Mouse (Mus musculus): Measurements from ENCODE around the gene Setd3. TPM values are rescaled to one million over a fixed set of nuclear protein-coding genes. Genes with fewer than 3 reads are reported as not detected.

Gene Setd3
- 76.1 and 76.5 TPM in 2 replicates for polyA plus RNA-seq (2014; fragmentation: Nextera tagmentation; extraction: Ambion mirVana)

- Histone ChIP-seq H3K27ac (replicated peaks; ENCODE audit: low read depth, low read length) (peak within 1 kb of the TSS; percentile 77), H3K4me1 (ENCODE audit: control insufficient read depth, insufficient read depth, low read length) (peaks cover 6% of the 10 kb centered on the region; the same call in 1 of the 2 replicates), H3K4me2 (ENCODE audit: low read depth, severe bottlenecking) (peak within 1 kb of the TSS; percentile 85), H3K27me3 (ENCODE audit: control insufficient read depth, insufficient read depth, low read length) (no peaks in the 10 kb centered on the region), H3K4me3 (ENCODE audit: low read depth, low read length) (peak within 1 kb of the TSS; percentile 98), H3K9me3 (ENCODE audit: control insufficient read depth, low read length) (no peaks in the 10 kb centered on the region), H3K36me3 (ENCODE audit: control insufficient read depth, insufficient read depth, low read length) (no peaks in the 10 kb centered on the region), H3K9ac (ENCODE audit: low read length) (peak within 1 kb of the TSS; percentile 94)
- DNase-seq (ENCODE audit: low spot score) (no peak), ATAC-seq (ENCODE audit: insufficient number of reproducible peaks, low FRiP score, low TSS enrichment, low read depth) (no peak)
- 1% methylated on average over 9 of the region's 9 CpGs for WGBS
Measured at GRCm38 (mm10) chr12:108179246-108179320, at the start of gene Setd3. Setd3 (minus strand) TSS chr12:108179314.

- Histone ChIP-seq H3K4me1 (ENCODE audit: control insufficient read depth, insufficient read depth, low read length) (peaks cover 11% of the 10 kb centered on the region; the same call in 1 of the 2 replicates), H3K36me3 (ENCODE audit: control insufficient read depth, insufficient read depth, low read length) (no peaks in the 10 kb centered on the region), H3K4me3 (ENCODE audit: low read depth, low read length) (no peak overlapping the region), H3K9ac (ENCODE audit: low read length) (no peak overlapping the region), H3K27me3 (ENCODE audit: control insufficient read depth, insufficient read depth, low read length) (no peaks in the 10 kb centered on the region), H3K9me3 (ENCODE audit: control insufficient read depth, low read length) (no peaks in the 10 kb centered on the region), H3K27ac (replicated peaks; ENCODE audit: low read depth, low read length) (no peak overlapping the region), H3K4me2 (ENCODE audit: low read depth, severe bottlenecking) (no peak overlapping the region)
- ATAC-seq (ENCODE audit: insufficient number of reproducible peaks, low FRiP score, low TSS enrichment, low read depth) (no peak), DNase-seq (ENCODE audit: low spot score) (no peak)
- 84% methylated on average over 16 of the region's 16 CpGs for WGBS
Measured at GRCm38 (mm10) chr12:108227527-108227926, 48.4 kb upstream of the Setd3 start.

GRCm38 (mm10) chr12:108226941-108227340 is 47.8 kb upstream of the Setd3 start:
- H3K4me2 ChIP-seq (ENCODE audit: low read depth, severe bottlenecking), result no peak overlapping the region
- no peak overlapping the region for H3K9ac ChIP-seq (ENCODE audit: low read length)
- DNase-seq (ENCODE audit: low spot score), result no peak
- H3K36me3 ChIP-seq (ENCODE audit: control insufficient read depth, insufficient read depth, low read length), result no peaks in the 10 kb centered on the region
- H3K4me3 ChIP-seq (ENCODE audit: low read depth, low read length), result no peak overlapping the region
- H3K9me3 ChIP-seq (ENCODE audit: control insufficient read depth, low read length), result no peaks in the 10 kb centered on the region
- 85% methylated on average over 12 of the region's 12 CpGs for WGBS
- peaks cover 11% of the 10 kb centered on the region; the same call in 1 of the 2 replicates for H3K4me1 ChIP-seq (ENCODE audit: control insufficient read depth, insufficient read depth, low read length)
- no peak overlapping the region for H3K27ac ChIP-seq (replicated peaks; ENCODE audit: low read depth, low read length)
- ATAC-seq (ENCODE audit: insufficient number of reproducible peaks, low FRiP score, low TSS enrichment, low read depth), result no peak
- no peaks in the 10 kb centered on the region for H3K27me3 ChIP-seq (ENCODE audit: control insufficient read depth, insufficient read depth, low read length)

GRCm38 (mm10) chr12:108226216-108226615 is 47.1 kb upstream of the Setd3 start:
- ATAC-seq (ENCODE audit: insufficient number of reproducible peaks, low FRiP score, low TSS enrichment, low read depth), result no peak
- DNase-seq (ENCODE audit: low spot score), result no peak
- Histone ChIP-seq H3K4me1 (ENCODE audit: control insufficient read depth, insufficient read depth, low read length) (peaks cover 11% of the 10 kb centered on the region; the same call in 1 of the 2 replicates), H3K4me2 (ENCODE audit: low read depth, severe bottlenecking) (no peak overlapping the region), H3K27ac (replicated peaks; ENCODE audit: low read depth, low read length) (no peak overlapping the region), H3K9me3 (ENCODE audit: control insufficient read depth, low read length) (no peaks in the 10 kb centered on the region), H3K36me3 (ENCODE audit: control insufficient read depth, insufficient read depth, low read length) (no peaks in the 10 kb centered on the region), H3K27me3 (ENCODE audit: control insufficient read depth, insufficient read depth, low read length) (no peaks in the 10 kb centered on the region), H3K9ac (ENCODE audit: low read length) (no peak overlapping the region), H3K4me3 (ENCODE audit: low read depth, low read length) (no peak overlapping the region)
- WGBS, result 80% methylated on average over 13 of the region's 13 CpGs

- WGBS, result 82% methylated on average over 7 of the region's 7 CpGs
Measured at GRCm38 (mm10) chr12:108225781-108226180, 46.7 kb upstream of the Setd3 start.

GRCm38 (mm10) chr12:108223357-108223756 is 44.2 kb upstream of the Setd3 start:
- Histone ChIP-seq H3K27ac (replicated peaks; ENCODE audit: low read depth, low read length) (no peak overlapping the region), H3K27me3 (ENCODE audit: control insufficient read depth, insufficient read depth, low read length) (no peaks in the 10 kb centered on the region), H3K4me3 (ENCODE audit: low read depth, low read length) (no peak overlapping the region), H3K4me1 (ENCODE audit: control insufficient read depth, insufficient read depth, low read length) (peaks cover 29% of the 10 kb centered on the region), H3K9ac (ENCODE audit: low read length) (no peak overlapping the region), H3K36me3 (ENCODE audit: control insufficient read depth, insufficient read depth, low read length) (no peaks in the 10 kb centered on the region), H3K9me3 (ENCODE audit: control insufficient read depth, low read length) (no peaks in the 10 kb centered on the region), H3K4me2 (ENCODE audit: low read depth, severe bottlenecking) (no peak overlapping the region)
- WGBS, result 45% methylated on average over 7 of the region's 8 CpGs
- DNase-seq (ENCODE audit: low spot score), result no peak
- ATAC-seq (ENCODE audit: insufficient number of reproducible peaks, low FRiP score, low TSS enrichment, low read depth), result no peak

More at GRCm38 (mm10) chr12:108225781-108226180, 46.7 kb upstream of the Setd3 start:
- Histone ChIP-seq H3K27ac (replicated peaks; ENCODE audit: low read depth, low read length) (no peak overlapping the region), H3K4me2 (ENCODE audit: low read depth, severe bottlenecking) (no peak overlapping the region), H3K27me3 (ENCODE audit: control insufficient read depth, insufficient read depth, low read length) (no peaks in the 10 kb centered on the region), H3K4me3 (ENCODE audit: low read depth, low read length) (no peak overlapping the region), H3K9me3 (ENCODE audit: control insufficient read depth, low read length) (no peaks in the 10 kb centered on the region), H3K9ac (ENCODE audit: low read length) (no peak overlapping the region), H3K4me1 (ENCODE audit: control insufficient read depth, insufficient read depth, low read length) (peaks cover 10% of the 10 kb centered on the region; the same call in 1 of the 2 replicates), H3K36me3 (ENCODE audit: control insufficient read depth, insufficient read depth, low read length) (no peaks in the 10 kb centered on the region)
- DNase-seq (ENCODE audit: low spot score), result no peak
- ATAC-seq (ENCODE audit: insufficient number of reproducible peaks, low FRiP score, low TSS enrichment, low read depth), result no peak

- DNase-seq (ENCODE audit: low spot score), result no peak
- no peak overlapping the region for H3K27ac ChIP-seq (replicated peaks; ENCODE audit: low read depth, low read length)
- no peaks in the 10 kb centered on the region for H3K36me3 ChIP-seq (ENCODE audit: control insufficient read depth, insufficient read depth, low read length)
- H3K9ac ChIP-seq (ENCODE audit: low read length), result no peak overlapping the region
- H3K4me1 ChIP-seq (ENCODE audit: control insufficient read depth, insufficient read depth, low read length), result peaks cover 32% of the 10 kb centered on the region
- no peak overlapping the region for H3K4me3 ChIP-seq (ENCODE audit: low read depth, low read length)
- H3K4me2 ChIP-seq (ENCODE audit: low read depth, severe bottlenecking), result no peak overlapping the region
- no peak for ATAC-seq (ENCODE audit: insufficient number of reproducible peaks, low FRiP score, low TSS enrichment, low read depth)
- H3K27me3 ChIP-seq (ENCODE audit: control insufficient read depth, insufficient read depth, low read length), result no peaks in the 10 kb centered on the region
- 92% methylated on average over 7 of the region's 7 CpGs for WGBS
- H3K9me3 ChIP-seq (ENCODE audit: control insufficient read depth, low read length), result no peaks in the 10 kb centered on the region
Measured at GRCm38 (mm10) chr12:108221712-108222111, 42.6 kb upstream of the Setd3 start.

- no peak for DNase-seq (ENCODE audit: low spot score)
- Histone ChIP-seq H3K4me3 (ENCODE audit: low read depth, low read length) (no peak overlapping the region), H3K9me3 (ENCODE audit: control insufficient read depth, low read length) (no peaks in the 10 kb centered on the region), H3K4me2 (ENCODE audit: low read depth, severe bottlenecking) (no peak overlapping the region), H3K4me1 (ENCODE audit: control insufficient read depth, insufficient read depth, low read length) (peaks cover 36% of the 10 kb centered on the region), H3K9ac (ENCODE audit: low read length) (no peak overlapping the region), H3K27me3 (ENCODE audit: control insufficient read depth, insufficient read depth, low read length) (no peaks in the 10 kb centered on the region), H3K27ac (replicated peaks; ENCODE audit: low read depth, low read length) (no peak overlapping the region), H3K36me3 (ENCODE audit: control insufficient read depth, insufficient read depth, low read length) (no peaks in the 10 kb centered on the region)
- no peak for ATAC-seq (ENCODE audit: insufficient number of reproducible peaks, low FRiP score, low TSS enrichment, low read depth)
- 66% methylated on average over 10 of the region's 10 CpGs for WGBS
Measured at GRCm38 (mm10) chr12:108221206-108221605, 42.1 kb upstream of the Setd3 start.

- Histone ChIP-seq H3K27ac (replicated peaks; ENCODE audit: low read depth, low read length) (no peak overlapping the region), H3K9me3 (ENCODE audit: control insufficient read depth, low read length) (no peaks in the 10 kb centered on the region), H3K9ac (ENCODE audit: low read length) (no peak overlapping the region), H3K36me3 (ENCODE audit: control insufficient read depth, insufficient read depth, low read length) (no peaks in the 10 kb centered on the region), H3K4me3 (ENCODE audit: low read depth, low read length) (no peak overlapping the region), H3K27me3 (ENCODE audit: control insufficient read depth, insufficient read depth, low read length) (no peaks in the 10 kb centered on the region), H3K4me2 (ENCODE audit: low read depth, severe bottlenecking) (no peak overlapping the region), H3K4me1 (ENCODE audit: control insufficient read depth, insufficient read depth, low read length) (peaks cover 37% of the 10 kb centered on the region)
- no peak for ATAC-seq (ENCODE audit: insufficient number of reproducible peaks, low FRiP score, low TSS enrichment, low read depth)
- DNase-seq (ENCODE audit: low spot score), result no peak
- 68% methylated on average over 12 of the region's 12 CpGs for WGBS
Measured at GRCm38 (mm10) chr12:108220621-108221020, 41.5 kb upstream of the Setd3 start.

Data from limb, embryonic 11.5 days (tissue).